In genomic region chr10:75856976-75857375, GRCm38 (mm10) we compare ENCODE assay signal across 22 mouse cellular contexts. TPM values are rescaled to one million over a fixed set of nuclear protein-coding genes. Genes with fewer than 3 reads are reported as not detected.
"Had no signal": no experiment of that assay in that cellular context is flagged by ENCODE, and none has a peak within 500 bp of the region (broad histone marks: within the 10 kb centered on the region; RNA-seq: fewer than 3 reads in every experiment).

No protein-coding gene starts in this region.

- H3K4me3 ChIP-seq: left cerebral cortex, adult 2 months; limb, embryonic 10.5 days; neural tube, embryonic 15.5 days had no signal

- H3K4me2 ChIP-seq: neural tube, embryonic 15.5 days had no signal

- DNase-seq: lung, adult 2 months; lung, postnatal 36 days; midbrain, embryonic 14.5 days; right cerebral cortex, adult 18-20 months; right cerebral cortex, postnatal 25 days; thymus, postnatal 4 days had no signal

- H3K27me3 ChIP-seq: neural tube, embryonic 15.5 days had no signal

- H3K27ac ChIP-seq: kidney, postnatal 0 days; left cerebral cortex, adult 2 months; limb, embryonic 10.5 days; liver, embryonic 14.5 days; midbrain, embryonic 10.5 days; neural tube, embryonic 15.5 days had no signal

- ATAC-seq: inflammation-experienced regulatory T-cells, adult 6 months; intestine, postnatal 0 days; lung, postnatal 0 days had no signal

- H3K9ac ChIP-seq: liver, embryonic 14.5 days; neural tube, embryonic 15.5 days had no signal

- H3K9me3 ChIP-seq: limb, embryonic 10.5 days; midbrain, embryonic 10.5 days; neural tube, embryonic 15.5 days had no signal

RNA-seq across cellular contexts. Expression of gene Gstt4, which starts 34.6 kb away (rescaled TPM):
- total RNA-seq: layer of hippocampus, postnatal 25 days; left cerebral cortex, adult 2 months; left cerebral cortex, postnatal 14 days; megakaryocyte progenitor cell, adult 5-6 weeks had no signal
- polyA plus RNA-seq: inflammation-experienced regulatory T-cells, adult 6 months; intestine, postnatal 0 days; kidney, postnatal 0 days; limb, embryonic 10.5 days; limb, embryonic 14.5 days; lung, adult 2 months; lung, postnatal 0 days; midbrain, embryonic 10.5 days; midbrain, embryonic 14.5 days; myocyte; neural tube, embryonic 11.5 days; neural tube, embryonic 15.5 days; small intestine, adult 2 months had no signal
